Mouse (Mus musculus) kidney, postnatal 25 days (tissue): ENCODE results near the gene Sec61b.

Experiments
- DNase-seq, 2 experiments: peaks; one replicate each; pipeline ENCODE4 v3.0.0; 2021; ENCODE audit warnings: mixed read lengths in 2 of 2

Sec61b gene

GRCm38 (mm10) chr4:47473968-47474729 lies at the start of gene Sec61b, which contains the start of gene Alg2:
TSS of gene Sec61b (plus strand) at chr4:47474658.
TSS of gene Alg2 (minus strand) at chr4:47474333.
- peak; percentile 99 for DNase-seq

DNA sequence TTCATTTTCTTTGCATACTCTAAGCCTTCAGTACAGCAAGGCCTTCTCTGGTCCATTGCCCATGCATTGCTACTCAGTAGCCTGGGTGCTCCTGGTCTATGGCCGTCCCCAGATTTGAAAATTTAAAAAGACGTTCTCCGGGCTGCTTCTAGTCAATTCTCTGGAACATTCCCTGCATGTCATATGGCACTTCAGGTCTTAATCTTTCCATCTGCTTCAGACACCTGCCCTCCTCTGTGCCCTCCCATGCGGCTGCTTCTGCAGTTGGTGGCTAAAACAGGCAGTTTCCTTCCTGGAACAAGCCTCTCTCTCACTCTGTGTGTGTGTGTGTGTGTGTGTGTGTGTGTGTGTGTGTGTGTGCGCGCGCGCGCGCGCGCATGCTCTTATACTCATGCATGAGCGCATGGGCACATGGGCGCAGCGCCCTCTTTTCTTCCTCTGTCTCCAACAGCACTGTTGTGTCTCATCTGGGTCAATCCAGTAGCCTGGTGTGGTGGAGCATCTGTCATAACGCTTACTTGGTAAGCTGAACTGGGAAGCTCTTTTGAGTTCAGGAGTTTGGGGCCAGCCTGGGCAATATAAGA lies 49.1 kb upstream of the Sec61b start:
- no peak for DNase-seq

GRCm38 (mm10) chr4:47427606-47428005 lies 46.9 kb upstream of the Sec61b start:
- DNase-seq: no peak

DNA sequence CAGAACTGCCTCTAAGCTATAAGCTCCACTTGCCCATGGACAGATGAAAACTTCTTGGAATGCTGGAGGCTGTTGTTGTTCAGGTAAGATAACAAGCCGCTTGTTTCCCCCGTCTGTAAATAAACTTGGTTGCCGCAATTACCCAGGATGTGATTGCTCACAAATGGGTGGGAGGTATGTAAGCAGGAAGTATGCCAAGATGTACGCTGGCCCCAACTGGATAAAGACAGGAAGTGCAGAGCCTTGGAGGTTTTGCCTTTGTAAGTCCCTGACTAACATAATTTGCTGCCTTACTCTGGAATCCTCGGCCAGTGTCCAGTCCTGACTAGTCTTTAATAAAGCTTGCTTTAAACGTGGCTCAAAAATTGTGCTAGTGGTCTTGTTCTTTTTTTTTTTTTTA lies 43.9 kb upstream of the Sec61b start:
- no peak for DNase-seq

GRCm38 (mm10) chr4:47431081-47431480 lies 43.4 kb upstream of the Sec61b start:
- no peak for DNase-seq

DNA sequence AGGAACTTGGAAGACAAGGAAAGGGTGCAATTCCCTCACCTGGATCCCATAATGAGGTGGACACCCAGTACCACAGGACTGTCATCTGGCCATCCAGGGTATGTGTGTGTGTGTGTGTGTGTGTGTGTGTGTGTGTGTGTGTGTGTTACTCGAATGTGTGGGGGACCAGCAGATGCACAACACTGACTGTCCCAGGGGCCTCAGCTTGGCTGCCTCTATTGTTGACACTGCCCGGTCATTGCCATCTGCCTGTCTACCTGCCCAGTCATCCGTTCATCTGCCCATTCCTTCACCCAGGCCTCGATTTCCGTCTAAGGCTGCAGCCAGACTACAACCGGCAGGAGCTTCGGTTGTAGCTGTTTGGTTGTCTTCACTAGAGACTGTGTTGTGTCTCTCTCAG lies 41.7 kb upstream of the Sec61b start:
- no peak for DNase-seq

DNA sequence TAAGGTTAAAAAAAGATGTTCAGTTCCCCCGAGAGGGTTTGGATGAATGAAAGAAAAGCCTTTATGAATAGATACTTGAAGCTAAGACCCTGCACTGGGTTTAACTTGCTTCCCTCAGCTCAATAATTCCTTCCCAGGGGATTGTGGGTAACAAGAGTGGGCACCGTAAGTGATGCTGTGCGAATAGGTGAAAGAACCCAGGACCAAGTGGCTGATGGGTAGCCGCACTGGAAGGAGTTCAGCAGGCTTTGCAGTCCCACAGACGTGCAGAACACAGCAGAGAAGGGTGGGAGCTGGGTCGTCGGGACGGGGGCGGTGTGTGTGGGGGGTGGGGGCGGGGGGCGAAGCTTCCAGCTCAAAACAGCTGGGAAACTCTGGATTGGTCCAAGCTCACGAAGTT lies 39.3 kb upstream of the Sec61b start:
- DNase-seq: no peak

DNA sequence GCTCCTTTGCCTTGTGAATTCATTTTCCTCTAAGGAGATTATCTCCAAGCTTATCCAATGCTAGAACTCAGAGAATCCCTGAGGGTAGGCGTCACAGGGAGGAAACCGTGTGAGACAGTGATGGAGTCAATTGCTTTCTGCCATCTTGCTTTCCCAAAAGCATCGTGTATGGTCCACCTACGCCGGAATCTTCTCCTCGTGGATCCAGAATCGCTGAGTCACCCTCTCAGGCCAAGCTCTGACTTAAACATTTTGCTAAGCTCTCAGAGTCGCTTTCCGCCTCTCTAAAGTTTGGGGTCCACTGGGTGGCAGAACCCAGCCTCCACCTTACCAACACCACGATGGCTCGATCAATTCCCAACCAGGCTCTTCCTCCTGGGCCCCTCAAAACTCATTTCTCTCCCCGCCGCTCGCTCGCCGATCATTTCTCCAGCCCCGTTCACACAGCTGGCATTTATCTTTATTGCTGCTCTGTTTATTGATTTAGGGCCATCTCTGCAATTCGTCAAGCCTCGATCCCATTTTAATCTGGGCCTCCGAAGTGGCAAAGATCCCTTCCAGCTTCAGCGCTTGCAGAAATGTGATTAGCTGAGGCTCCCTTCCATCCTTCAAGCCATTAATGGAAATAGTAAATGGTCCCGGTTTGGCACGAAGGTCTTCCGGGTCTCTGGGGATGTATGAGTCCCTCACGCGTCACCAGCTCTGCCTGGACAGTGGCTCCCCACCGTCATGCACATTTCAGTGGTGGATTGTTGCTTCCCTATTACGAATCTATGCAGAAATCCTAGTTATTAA lies 38.7 kb upstream of the Sec61b start:
- DNase-seq: no peak

DNA sequence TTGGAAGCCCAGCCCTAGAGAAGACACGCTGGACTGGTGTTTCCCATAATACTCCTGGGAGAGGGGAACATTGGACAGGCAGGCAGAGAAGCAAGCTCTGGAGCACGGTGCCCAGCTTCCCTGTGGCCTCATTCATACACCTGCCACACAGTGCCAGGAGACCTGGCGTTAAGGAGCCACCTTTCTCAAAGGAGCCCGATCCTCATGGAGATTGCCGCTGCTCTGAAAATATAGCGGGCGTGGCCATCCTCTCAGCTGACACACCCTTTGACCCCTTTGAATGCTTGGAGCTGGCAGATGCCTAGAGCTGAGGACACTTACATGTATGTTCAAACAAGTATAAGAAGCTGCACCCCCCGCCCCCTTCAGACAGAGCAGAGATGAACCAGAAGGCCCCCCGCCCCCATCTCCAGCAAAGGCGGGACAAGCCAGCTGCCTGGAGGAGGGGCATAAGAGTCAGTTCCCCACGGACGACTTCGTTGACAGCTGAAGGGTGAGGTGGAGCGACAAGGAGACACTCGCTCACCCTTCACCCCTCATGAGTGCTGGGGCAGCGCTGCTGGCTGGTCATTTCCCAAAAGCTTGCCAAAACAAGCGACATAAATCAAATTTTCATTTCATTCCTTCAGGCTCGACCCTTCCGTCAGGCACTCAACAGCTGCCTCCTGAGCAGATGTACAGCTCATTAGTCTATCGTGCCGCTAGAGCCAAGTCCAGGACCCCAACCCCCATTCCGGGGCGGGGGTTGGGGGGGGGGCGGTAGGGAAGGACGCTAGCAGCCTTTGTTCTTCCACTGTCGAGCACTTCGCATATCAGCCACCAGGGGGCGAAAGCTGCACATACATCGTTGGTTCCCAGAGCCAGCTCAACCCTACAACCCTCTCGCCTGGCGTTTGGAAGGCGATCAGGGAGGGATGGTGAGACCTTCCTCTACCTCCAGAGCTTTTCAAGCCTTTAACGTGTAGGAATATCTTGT lies 36.8 kb upstream of the Sec61b start:
- peak; percentile 83 to 88 for DNase-seq

- DNase-seq: no peak
These were observed 35.5 kb upstream of the Sec61b start for GRCm38 (mm10) chr4:47438956-47439355.

- DNase-seq: no peak
These were observed 33.5 kb upstream of the Sec61b start for GRCm38 (mm10) chr4:47440951-47441350.

DNA sequence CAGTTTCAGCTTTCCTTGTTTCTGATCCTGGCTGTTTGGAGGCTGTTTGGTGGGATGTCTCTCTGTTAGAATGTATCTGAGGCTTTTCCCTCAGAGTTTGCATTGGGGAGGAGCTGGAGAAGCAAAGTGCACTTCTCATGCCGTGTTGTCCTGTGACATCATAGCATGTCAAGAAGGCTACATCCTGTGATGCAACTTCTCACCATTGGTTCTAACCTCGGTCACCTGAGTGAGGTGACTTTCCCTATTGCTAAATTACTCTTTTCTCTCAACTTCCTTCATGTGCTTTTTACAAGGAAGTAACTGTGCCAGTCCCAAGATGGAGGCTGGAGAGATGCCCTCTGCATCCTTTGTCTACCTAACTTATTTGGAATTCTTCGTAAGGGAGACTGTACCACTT lies 25.9 kb upstream of the Sec61b start:
- no peak for DNase-seq

GRCm38 (mm10) chr4:47449116-47449515 lies 25.3 kb upstream of the Sec61b start:
- no peak for DNase-seq

DNA sequence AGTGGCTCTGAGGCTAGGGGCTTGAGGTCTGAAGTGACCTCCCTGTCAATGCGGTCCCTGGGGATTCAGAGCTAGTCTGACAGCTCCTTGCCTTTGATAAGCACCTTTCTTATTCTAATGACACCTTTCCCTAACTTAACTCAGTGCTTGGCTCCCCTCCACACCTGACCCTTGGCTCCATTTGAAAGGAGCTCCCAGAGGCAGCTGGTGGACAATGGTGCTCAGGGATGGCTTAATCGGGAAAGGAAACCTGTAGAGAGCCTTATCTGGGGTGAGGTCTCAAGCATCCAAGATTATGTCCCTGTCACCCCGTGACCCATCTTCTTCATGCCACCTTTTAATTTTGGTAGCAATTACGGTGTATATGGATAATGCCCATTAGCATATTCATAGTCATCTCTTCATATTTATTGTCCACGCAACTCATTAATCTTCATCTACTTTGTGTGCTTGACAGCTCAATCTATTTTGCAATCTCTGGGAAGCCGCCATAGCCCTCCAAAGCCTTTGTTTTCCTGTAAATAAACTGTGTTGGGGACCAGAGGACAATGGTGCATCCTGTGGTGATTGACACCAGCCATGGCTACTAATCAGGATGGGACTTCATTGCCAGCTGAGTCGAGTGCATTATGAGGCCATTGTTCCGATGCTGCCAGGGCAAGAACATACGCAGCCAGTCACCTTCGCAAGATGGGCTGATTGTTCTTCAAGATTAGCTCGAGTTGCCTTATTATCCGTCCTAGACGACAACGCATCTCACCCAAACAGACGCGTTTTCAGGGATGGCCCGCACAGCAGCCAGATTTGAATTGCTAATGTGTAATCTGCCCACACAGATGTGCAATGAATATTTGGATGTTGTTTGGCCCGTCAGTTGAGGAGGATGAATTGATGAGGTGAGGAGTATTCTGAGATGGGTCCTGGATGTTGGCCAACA lies 24.6 kb upstream of the Sec61b start:
- DNase-seq: no peak

DNA sequence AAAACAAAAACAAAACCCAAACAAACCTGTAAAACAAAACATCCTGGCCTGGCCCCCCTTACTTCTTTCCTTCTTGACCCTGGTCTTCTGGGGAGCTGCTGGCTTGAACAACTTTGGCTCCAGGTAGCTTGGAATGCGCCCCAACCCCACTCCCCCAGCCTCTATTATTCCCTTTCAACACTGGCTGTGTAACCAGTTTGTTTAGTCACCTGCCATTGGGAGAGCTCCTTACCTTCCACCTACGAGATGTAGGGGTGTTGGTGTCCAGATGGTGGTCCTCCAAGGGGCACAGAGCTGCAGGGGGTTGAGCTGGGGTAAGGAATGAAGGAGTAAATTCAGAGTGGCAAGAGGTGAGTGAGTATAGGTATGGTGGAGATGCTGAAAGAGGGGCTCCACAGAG lies 7.3 kb upstream of the Sec61b start:
- DNase-seq: no peak

DNA sequence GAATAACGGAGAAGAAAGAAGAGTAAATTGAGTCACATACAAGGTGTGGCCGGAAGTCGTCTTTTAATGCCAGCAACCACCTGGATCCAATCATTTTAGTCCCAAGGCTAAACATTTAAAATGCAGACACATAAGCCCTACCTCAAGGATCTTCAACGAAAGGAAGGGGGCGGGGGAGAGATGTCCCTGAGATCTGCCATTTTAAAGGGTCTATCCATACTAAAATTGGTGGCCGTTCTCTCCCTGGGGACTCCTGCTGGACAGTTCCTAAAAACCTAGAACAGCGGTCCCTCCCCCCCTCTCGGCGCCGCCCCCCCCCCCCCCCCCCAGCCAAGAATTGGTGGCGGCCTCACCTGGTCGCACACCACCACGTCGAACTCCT lies 881 bp upstream of the Sec61b start:
- no peak for DNase-seq

- DNase-seq: no peak
These were observed 529 bp downstream of the Sec61b start for GRCm38 (mm10) chr4:47474730-47475643.

GRCm38 (mm10) chr4:47477539-47477938 lies 3.1 kb downstream of the Sec61b start:
- DNase-seq: no peak

DNA sequence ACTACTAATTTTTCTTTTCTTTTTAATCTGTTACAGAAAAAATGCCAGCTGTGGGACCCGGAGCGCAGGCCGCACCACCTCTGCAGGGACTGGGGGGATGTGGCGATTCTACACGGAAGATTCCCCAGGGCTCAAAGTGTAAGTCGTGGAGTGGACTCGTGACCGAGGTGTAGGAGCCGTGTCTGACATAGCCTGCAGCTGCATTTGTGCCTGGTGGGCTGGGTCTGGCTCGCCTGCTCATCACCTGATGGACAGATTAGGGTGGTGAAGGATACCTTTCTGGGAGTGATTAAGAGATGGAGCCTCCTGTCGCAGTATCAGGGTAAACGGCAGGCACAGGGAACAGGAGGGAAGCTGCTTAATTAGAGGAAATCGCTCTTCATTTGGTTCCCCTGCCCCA lies 5.6 kb downstream of the Sec61b start:
- DNase-seq: no peak

GRCm38 (mm10) chr4:47480576-47480975 lies 6.1 kb downstream of the Sec61b start:
- no peak for DNase-seq
